Mouse (Mus musculus) T-helper 1 cell (primary cell): ENCODE data around the gene Krtap4-2.
"Not testable (repeated sequence)": the region's sequence is repeated elsewhere in the genome, so short reads cannot be mapped to it uniquely, and the experiment has no call there.

ENCODE experiments used
- in situ Hi-C: fragments of 300-600 bp; cut with MboI, MseI; formaldehyde crosslinking; loops from one replicate; pipeline ENCODE4 v1.15.1; 2025; ENCODE audit warnings: high pct_unique_total_duplicates

Gene Krtap4-2

DNA sequence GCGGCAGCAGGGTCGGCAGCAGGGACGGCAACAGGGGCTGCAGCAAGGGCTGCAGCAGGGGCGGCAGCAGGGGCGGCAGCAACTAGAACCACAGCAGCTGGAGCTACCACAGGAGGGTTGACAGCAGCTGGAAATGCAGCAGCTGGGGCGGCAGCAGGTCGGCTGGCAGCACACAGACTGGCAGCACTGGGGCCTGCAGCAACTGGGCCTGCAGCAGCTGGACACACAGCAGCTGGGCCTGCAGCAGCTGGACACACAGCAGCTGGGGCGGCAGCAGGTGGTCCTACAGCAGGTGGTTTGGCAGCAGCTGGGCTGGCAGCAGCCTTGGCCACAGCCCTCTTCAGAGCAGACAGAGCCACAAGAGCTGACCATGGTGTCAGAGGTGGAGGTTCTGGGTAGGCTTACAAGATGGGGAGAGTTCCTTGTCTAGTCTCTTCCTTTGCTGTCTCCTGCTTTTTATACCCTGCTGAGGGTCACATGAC is at the start of gene Krtap4-2:
TSS of gene Krtap4-2 (minus strand) at position 432 of the 482 bp plus-strand sequence.
- in situ Hi-C loops: no loop called here

DNA sequence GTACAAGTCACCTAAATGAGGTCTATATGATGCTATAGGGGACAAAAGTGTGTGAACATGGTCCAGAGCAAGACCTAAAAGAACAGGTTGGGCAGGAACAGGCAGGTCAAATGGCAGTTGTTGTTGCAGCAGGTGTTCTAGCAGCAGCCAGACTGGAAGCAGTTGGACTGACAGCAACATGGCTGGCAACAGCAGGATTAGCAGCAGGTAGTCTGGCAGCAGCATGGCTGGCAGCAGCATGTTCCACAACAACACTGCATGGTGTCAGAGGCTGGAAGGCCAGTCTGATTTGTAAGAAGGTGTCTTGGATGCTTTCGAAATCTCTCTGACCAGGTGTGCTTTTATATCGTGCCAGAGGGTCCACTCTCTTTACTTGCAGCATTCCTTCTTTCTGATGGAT is 48.6 kb upstream of the Krtap4-2 start:
- in situ Hi-C loops: no loop called here

DNA sequence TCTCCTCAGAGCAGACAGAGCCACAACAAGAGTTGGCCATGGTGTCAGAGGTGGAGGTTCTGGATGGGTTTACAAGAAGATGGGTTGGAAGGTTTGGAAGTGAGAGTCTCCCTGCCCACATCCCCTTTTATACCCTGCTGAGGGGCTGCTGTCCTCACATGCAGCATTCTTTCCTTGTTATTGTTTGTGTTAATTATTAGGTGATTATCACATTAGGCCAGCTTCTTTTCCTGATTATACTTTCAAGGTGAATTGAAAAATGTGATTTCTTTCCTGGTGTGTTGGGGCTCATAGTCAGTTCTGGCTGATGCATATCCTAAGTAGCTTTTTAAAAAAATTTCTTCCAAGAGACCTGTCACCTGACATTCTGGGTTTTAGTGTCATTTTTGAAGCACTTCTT is 31.0 kb upstream of the Krtap4-2 start, which contains the start of gene Krtap4-6:
TSS of gene Krtap4-6 (minus strand) at position 101 of the 400 bp plus-strand sequence.
- in situ Hi-C loops: no loop called here

DNA sequence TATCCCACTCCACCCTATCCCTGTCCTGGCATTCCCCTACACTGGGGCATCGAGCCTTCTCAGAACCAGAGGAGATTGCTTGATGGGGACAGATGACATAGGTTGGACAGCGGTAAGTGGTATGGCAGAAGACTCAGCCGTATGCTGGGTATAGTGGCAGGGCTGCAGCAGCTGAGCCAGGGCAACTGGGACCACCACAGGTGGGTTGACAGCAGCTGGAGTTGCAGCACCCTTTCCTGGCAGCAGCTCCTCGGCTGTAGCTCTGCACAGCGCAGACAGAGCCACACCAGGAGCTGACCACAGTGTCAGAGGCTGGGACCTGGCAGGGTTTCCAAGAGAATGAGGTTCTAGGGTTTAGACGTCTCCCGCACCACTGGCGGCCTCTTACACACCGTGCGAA is 27.9 kb upstream of the Krtap4-2 start:
- in situ Hi-C loops: no loop called here

DNA sequence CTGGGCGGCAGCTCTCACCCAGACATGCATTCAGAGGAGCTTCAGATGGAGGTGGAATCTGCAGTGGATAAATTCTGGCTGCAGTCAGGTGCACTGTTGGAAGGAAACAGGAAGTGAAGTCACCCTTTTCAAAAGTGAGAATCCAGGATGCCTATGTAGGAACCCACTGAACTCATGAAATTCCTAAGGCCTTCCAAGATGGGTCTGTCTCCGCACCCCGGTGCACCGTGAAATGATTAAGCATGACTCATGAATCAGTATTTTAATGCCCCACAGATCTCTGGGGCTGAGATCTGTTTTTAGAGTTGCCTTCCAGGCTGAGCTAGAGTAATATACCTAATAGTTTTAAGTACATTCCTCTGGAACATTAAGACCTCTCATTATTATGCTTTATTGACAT is 24.4 kb upstream of the Krtap4-2 start:
- in situ Hi-C loops: no loop called here

DNA sequence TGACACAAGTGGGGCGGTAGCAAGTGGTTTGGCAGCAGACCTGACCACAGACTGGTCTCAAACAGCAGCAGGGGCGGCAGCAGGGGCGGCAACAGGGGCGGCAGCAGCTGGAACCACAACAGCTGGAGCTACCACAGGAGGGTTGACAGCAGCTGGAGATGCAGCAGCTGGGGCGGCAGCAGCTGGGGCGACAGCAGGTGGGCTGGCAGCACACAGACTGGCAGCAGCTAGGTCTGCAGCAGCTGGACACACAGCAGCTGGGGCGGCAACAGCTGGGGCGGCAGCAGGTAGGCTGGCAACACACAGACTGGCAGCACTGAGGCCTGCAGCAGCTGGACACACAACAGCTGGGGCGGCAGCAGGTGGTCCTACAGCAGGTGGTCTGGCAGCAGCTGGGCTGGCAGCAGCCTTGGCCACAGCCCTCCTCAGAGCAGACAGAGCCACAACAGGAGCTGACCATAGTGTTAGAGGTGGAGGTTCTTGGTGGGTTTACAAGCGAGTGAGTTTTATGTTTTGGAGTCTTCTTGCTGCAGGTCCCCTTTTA is 23.7 kb upstream of the Krtap4-2 start, which contains the start of gene Gm11563:
TSS of gene Gm11563 (minus strand) at position 494 of the 544 bp plus-strand sequence.
- in situ Hi-C loops: not testable (repeated sequence)

DNA sequence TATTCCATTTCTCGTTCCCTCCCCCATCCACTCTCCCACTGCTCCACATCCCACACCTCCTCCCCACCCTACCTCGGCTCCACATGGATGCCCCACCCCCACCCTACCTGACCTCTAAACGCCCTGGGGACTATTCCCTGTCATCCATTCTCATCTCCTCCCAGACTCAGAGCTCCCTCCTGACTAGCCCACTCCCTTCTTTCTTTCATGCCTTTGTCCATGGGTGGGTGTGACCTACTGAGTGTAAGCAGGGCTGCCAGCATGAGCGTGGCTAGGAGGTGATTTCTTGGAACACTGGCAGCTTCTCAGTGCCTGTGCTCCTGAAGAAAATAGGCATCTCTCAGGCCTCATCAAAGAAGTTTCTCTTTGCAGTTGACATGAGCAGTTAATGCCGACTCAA is 22.2 kb upstream of the Krtap4-2 start:
- in situ Hi-C loops: no loop called here

DNA sequence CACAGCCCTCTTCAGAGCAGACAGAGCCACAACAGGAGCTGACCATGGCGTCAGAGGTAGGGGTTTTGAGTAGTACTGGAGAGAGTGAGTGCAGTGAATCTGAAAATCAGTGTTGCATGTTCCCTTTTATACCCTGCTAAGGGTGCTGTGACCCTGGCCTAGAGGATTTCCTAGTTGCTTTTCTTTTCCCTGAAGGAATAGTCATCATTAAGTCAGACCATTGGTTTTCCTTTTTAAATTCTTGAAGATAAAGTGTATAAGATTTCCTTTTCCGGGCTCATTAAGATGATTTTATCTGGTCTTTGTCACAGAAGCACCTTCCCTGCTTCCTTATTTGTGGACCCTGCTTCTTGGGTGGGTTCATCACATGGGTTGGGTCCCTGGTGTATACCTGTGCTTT is 15.3 kb upstream of the Krtap4-2 start, which contains the start of gene Gm11555:
TSS of gene Gm11555 (minus strand) at position 101 of the 400 bp plus-strand sequence.
- in situ Hi-C loops: no loop called here

DNA sequence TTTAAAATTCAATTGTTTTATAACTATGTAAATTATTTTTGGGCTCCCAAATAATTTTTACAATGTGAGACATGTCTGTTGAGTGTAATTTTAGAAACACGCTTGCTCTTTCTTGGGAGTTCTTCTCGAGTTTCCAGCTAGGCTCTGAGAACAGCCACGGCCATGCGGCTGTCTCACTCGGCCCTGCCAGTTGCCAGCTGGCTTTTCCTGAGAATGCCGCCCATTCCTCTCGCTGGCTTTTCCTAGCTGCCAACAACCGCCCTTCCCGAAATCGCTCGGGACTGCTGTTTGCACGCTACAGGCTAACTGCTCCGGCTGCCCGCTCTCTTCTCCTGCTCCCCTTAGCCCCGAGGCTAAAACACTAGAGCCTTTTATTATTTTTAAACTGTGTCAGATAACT is 11.6 kb upstream of the Krtap4-2 start:
- in situ Hi-C loops: no loop called here

DNA sequence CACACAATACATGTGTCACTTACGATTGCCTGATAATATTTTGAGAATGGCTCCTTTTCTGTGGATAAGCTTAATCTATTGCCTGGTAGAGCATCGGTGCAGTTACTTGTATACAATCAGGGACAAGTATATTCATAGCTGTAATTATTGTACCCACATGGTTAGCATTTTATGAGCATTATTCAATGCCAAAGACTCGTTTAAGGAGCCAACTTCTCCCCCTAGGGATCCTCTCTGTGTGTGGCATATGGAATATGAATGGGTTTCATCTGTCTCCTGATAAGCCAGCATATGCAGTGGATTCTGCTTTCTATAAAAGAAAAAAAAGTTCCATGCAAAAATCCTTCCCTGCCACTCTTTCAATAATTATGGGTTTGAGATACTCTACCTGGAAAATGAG is 9.5 kb upstream of the Krtap4-2 start:
- in situ Hi-C loops: no loop called here

DNA sequence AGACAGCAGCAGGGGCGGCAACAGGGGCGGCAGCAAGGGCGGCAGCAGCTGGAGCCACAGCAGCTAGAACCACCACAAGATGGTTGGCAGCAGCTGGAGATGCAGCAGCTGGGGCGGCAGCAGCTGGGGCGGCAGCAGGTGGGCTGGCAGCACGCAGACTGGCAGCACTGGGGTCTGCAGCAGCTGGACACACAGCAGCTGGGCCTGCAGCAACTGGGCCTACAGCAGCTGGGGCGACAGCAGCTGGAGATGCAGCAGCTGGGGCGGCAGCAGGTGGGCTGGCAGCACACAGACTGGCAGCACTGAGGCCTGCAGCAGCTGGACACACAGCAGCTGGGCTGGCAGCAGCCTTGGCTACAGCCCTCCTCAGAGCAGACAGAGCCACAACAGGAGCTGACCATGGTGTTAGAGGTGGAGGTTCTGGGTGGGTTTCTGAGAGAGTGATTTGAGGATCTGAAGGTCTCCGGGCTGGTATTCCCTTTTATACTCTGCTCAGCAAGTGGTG is 8.8 kb upstream of the Krtap4-2 start, which contains the start of gene Krtap4-7:
TSS of gene Krtap4-7 (minus strand) at position 455 of the 505 bp plus-strand sequence.
- in situ Hi-C loops: not testable (repeated sequence)

DNA sequence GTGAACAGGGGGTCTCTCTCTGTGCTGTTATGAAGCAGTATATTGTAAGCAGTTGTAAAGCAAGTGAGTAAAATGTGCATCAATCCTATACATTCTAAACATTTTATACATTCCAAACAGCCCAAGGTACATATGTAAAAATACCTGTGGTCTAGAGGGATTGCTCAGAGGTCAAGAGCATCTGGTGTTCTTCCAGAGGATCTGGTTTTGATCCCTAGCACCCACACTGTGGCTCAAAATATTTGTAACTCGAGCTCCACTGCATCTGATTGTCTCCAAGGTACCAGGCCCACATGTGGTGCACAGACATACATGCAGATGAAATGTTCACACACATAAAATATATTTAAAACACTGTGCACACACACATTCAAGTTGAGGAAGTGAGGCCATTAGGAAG is 6.0 kb upstream of the Krtap4-2 start:
- in situ Hi-C loops: no loop called here

DNA sequence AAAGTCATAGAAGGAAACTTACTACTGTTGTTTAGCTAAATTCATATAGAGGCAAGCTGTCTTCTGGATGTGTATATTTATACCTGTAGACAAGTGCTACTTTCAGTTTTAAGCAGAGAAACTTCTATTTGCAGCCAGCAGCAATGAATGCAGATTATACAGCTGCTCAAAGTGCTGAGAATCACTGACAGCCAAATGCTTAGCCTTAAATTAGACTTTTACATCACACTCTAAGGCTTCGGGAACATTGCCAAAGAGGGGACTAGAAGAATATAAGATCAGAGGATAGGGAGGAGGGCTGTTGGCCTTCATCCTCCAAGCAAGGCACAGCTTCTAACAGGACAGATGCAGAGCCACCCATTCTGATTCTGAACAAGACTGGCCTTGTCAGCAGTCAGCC is 2.2 kb upstream of the Krtap4-2 start:
- in situ Hi-C loops: no loop called here

DNA sequence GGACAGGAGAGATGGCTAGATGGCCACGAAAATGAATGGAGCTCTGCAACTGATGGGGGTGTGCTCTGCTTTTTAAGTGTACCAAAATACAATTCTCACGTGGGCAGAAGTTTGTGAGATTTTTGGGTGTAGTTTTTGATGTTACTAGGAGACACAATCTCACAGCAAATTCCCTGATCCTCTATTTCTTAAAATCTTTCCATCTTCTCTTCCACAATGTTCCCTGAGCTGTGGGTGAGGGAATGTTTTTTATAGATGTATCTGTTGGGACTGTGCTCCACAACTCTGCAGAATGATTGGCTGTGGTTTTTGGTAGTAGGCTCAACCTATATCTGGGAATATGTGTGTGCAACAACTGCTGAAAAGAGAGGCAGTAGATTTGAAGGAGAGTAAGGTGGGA is 1.6 kb downstream of the Krtap4-2 start:
- in situ Hi-C loops: no loop called here

DNA sequence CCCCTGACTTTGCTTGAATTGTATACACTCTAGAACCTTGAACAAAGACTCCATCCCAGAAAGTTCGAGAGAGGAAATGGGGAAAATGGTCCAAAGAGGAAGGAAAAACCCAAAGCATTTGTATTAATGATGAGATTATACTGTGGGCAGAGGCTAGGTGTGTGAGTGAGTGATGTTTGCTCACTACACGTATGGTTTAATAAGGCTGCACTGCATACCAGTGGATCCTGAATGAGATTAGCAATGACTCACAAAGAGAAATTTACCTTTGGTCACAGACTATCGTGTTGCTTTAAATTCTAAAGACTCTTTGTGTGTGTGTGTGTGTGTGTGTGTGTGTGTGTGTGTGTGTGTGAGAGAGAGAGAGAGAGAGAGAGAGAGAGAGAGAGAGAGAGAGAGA is 4.0 kb downstream of the Krtap4-2 start:
- in situ Hi-C loops: no loop called here

DNA sequence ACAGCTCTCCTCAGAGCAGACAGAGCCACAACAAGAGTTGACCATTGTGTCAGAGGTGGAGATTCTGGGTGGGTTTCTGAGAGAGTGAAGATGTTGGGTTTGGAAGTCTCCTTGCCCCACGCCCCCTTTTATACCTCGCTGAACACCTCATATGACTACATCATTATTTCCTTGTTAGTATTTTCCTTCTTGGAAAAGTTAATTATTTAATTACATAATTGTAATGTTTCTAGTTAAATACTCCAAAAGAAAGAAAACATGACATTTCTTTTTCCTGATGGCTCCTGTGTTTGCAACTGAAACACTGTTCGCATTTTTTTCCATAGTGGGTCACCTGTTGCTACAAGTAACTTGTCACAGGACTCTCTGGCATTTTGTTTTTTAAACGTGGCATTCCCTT is 6.7 kb downstream of the Krtap4-2 start, which contains the start of gene Krtap4-1:
TSS of gene Krtap4-1 (minus strand) at position 101 of the 400 bp plus-strand sequence.
- in situ Hi-C loops: no loop called here

DNA sequence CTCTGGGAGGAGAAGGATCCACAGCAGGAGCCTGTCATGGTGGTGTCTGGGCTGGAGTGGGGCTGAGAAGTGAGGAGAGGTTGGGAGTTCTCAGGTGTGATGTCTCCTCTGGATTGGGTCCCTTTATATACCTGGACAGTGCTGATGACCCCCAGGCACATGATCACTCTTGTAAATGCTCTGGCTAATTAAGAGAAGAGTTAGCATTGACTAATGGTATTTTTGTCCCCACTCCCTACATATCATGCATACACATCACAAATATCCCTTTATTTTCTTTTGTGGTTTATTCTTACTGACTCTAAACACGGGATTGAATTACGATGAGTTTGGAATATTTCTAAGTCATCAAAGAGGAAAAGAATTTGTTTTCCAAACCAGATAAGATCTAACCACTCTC is 14.5 kb downstream of the Krtap4-2 start, which contains the start of gene Gm11562:
TSS of gene Gm11562 (minus strand) at position 101 of the 400 bp plus-strand sequence.
- in situ Hi-C loops: no loop called here

DNA sequence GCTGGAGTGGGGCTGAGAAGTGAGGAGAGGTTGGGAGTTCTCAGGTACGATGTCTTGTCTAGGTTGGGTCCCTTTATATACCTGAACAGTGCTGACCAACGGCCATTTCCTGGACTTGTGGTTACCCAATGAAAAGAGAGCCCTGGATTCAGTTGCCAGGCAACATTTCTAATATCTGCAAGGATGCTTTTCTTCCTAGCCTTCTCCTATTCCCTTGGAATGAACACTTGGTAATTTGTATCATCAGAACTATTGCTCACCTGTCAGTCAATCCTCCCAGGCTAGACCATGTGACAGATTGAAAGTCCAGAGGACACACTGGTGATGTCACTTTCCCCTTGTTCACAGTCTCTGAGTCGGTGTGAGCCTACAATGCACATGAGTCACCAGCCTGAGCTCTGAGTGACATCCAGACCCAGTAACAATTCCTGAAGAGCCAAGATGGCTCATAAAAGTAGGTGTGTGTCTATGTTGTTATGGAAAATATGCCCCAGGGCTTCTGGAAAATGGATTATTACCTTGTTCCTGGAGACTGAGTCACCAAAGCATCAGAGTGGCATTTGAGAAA is 20.0 kb downstream of the Krtap4-2 start, which contains the start of gene Krtap2-4:
TSS of gene Krtap2-4 (minus strand) at position 51 of the 568 bp plus-strand sequence.
- in situ Hi-C loops: no loop called here

DNA sequence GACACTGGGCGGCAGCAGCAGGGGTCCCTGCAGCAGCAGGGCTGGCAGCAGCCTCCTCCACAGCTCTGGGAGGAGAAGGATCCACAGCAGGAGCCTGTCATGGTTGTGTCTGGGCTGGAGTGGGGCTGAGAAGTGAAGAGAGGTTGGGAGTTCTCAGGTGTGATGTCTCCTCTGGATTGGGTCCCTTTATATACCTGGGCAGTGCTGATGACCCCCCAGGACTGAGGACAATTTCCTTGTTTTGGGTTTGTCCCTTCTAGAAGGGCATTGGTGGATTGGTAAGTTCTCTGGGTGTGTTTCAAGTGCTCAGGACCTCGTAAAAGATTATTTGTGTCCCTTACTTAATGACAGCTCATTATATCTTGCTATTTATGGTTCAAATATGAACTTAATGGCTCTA is 24.8 kb downstream of the Krtap4-2 start, which contains the start of gene Gm11937:
TSS of gene Gm11937 (minus strand) at position 101 of the 400 bp plus-strand sequence.
- in situ Hi-C loops: not testable (repeated sequence)

DNA sequence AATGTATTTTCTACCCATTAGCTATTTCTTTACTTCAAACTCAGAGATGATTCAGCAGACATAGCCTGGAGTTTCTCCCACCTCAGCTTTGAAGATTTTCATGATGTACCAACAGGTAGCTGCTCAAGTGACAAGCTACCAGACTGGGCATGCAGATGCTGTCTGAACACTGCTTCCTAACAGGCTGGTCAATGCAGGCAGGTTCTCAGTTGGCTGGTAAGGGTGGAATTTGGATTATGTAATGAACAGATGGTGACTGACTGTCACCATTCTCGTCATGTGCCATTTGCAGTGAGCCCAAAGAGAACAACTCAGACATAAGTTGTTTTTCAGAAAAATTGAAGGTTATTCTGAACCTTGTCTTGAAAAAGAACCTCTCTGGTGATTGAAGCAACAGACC is 25.8 kb downstream of the Krtap4-2 start:
- in situ Hi-C loops: no loop called here

DNA sequence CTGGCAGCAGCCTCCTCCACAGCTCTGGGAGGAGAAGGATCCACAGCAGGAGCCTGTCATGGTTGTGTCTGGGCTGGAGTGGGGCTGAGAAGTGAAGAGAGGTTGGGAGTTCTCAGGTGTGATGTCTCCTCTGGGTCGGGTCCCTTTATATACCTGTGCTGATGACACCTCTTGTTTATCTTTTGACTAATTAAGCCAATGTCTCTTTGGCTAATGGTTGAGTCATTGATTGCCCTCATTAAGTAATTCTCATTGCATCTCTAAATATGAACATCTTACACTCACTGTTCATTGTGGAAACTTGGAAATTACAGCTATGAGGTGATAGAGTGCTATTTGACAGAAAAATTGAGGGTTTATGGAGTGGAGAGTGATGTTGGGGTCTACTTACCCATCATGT is 31.7 kb downstream of the Krtap4-2 start, which contains the start of gene Gm11938:
TSS of gene Gm11938 (minus strand) at position 101 of the 400 bp plus-strand sequence.
- in situ Hi-C loops: not testable (repeated sequence)

DNA sequence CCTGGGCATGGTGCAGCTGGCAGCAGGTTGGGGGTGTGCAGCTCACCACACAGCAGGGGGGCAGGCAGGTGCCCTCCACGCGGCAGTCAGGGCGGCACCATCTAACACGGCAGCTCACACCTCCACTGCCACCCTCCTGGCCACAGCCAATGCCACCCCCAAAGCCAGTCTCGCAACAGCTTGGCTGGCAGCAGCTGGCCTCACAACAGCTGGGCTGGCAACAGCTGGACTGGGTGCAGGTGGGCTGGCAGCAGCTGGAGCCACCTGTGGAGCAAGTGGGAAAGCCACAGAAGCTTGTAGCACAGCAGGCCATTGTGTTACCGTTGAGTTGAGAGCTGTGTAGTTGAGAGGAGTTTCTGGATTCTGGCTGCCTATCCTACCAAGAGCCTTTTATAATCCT is 37.1 kb downstream of the Krtap4-2 start, which contains the start of gene Krtap9-3:
TSS of gene Krtap9-3 (minus strand) at position 364 of the 400 bp plus-strand sequence.
- in situ Hi-C loops: not testable (repeated sequence)
